Mouse (Mus musculus) neural tube, embryonic 12.5 days (tissue): ENCODE results near the gene Liph. TPM values are rescaled to one million over a fixed set of nuclear protein-coding genes. Genes with fewer than 3 reads are reported as not detected.
A peak's percentile ranks its signal among the peaks of the same experiment; 100 is the strongest.

ENCODE experiments used
- ATAC-seq: fragments of 200-750 bp; cut with Nextera tagmentation; 2 replicates; pipeline ENCODE4 v1.8.0; 2017; ENCODE audit warnings: low read depth, mild to moderate bottlenecking, moderate TSS enrichment, moderate library complexity; ENCODE audit not compliant: low FRiP score
- H3K27ac ChIP-seq: fragments of 300-500 bp; sonication (generic); 2 replicates; pipeline ENCODE4 v1.5.1; 2016
- H3K27me3 ChIP-seq: fragments of 300-500 bp; sonication (generic); replicated peaks from 2 replicates; pipeline ENCODE4 v1.6.1; 2016; ENCODE audit warnings: mild to moderate bottlenecking
- H3K36me3 ChIP-seq: fragments of 300-500 bp; sonication (generic); 2 replicates; pipeline ENCODE4 v1.6.1; 2016; ENCODE audit warnings: mild to moderate bottlenecking
- H3K4me1 ChIP-seq: fragments of 300-500 bp; sonication (generic); 2 replicates; pipeline ENCODE4 v1.6.1; 2016
- H3K4me2 ChIP-seq: fragments of 300-500 bp; sonication (generic); replicated peaks from 2 replicates; pipeline ENCODE4 v1.6.1; 2016; ENCODE audit warnings: mild to moderate bottlenecking
- H3K4me3 ChIP-seq: fragments of 300-500 bp; sonication (generic); 2 replicates; pipeline ENCODE4 v1.5.1; 2016
- H3K9ac ChIP-seq: fragments of 300-500 bp; sonication (generic); 2 replicates; pipeline ENCODE4 v1.6.1; 2016; ENCODE audit warnings: mild to moderate bottlenecking
- H3K9me3 ChIP-seq: fragments of 300-500 bp; sonication (generic); 2 replicates; pipeline ENCODE4 v1.6.1; 2016; ENCODE audit warnings: mild to moderate bottlenecking
- WGBS: fragments of 180-500 bp; shearing (Covaris S2); methylation state at CpG from one replicate; pipeline ENCODE4 v1.1.7; 2016; 5-methylcytosine and 5-hydroxymethylcytosine counted together
- polyA plus RNA-seq: library from polyadenylated mRNA; unstranded; fragments of >200 nt; fragmentation: Nextera tagmentation; extraction: Ambion mirVana; gene quantifications from 2 replicates; pipeline ENCODE4 v1.2.1, GENCODE M21; 2016

Liph gene
- 0.14 and 0.57 TPM in 2 replicates for polyA plus RNA-seq

DNA sequence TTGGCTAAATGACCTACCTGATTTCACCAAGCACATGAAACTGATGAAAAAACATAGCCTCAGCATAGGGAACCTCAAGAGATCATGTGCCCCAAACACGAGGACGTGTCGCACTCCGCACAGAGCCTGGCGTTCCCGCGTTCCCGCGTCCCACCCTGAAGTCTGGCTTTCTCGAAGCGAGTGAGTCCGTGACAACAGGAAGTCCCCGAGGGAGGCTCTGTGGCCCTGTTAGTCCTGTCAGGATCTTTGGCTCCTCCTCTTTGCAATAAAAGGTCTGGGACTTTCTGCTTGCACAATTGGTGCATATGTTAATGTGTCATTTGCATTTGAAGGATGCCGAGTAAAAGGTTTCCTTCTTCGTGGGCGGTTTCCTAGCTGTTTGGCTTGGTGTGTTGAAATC is at the start of gene Liph:
Gene Liph, minus strand, starts transcription at position 360 of the 400 bp plus-strand sequence.
- 3% methylated on average over 16 of the region's 16 CpGs for WGBS
- Histone ChIP-seq H3K27ac (no peak within 1 kb of the TSS), H3K9ac (no peak within 1 kb of the TSS), H3K4me2 (peak within 1 kb of the TSS; percentile 50), H3K36me3 (no peaks in the 10 kb centered on the region), H3K27me3 (no peaks in the 10 kb centered on the region), H3K4me1 (no peaks in the 10 kb centered on the region), H3K9me3 (no peaks in the 10 kb centered on the region), H3K4me3 (no peak within 1 kb of the TSS)
- ATAC-seq: peak; percentile 63; the same call in 1 of the 2 replicates

GRCm38 (mm10) chr16:22043830-22044229 is 48.4 kb upstream of the Liph start:
- Histone ChIP-seq H3K4me1 (no peaks in the 10 kb centered on the region; the same call in 1 of the 2 replicates), H3K9me3 (no peaks in the 10 kb centered on the region), H3K27me3 (no peaks in the 10 kb centered on the region), H3K4me2 (no peak overlapping the region), H3K9ac (no peak overlapping the region), H3K36me3 (peaks cover 62% of the 10 kb centered on the region), H3K4me3 (no peak overlapping the region), H3K27ac (no peak overlapping the region)
- ATAC-seq: no peak
- WGBS: 91% methylated on average over 4 of the region's 4 CpGs

GRCm38 (mm10) chr16:22039978-22040377 is 44.5 kb upstream of the Liph start:
- H3K9me3 ChIP-seq: no peaks in the 10 kb centered on the region
- no peak overlapping the region for H3K4me3 ChIP-seq
- no peak overlapping the region for H3K27ac ChIP-seq
- no peaks in the 10 kb centered on the region for H3K4me1 ChIP-seq
- 85% methylated on average over 1 of the region's 1 CpGs for WGBS
- H3K36me3 ChIP-seq: peaks cover 66% of the 10 kb centered on the region
- ATAC-seq: no peak
- H3K9ac ChIP-seq: no peak overlapping the region
- no peaks in the 10 kb centered on the region for H3K27me3 ChIP-seq
- no peak overlapping the region for H3K4me2 ChIP-seq

- H3K4me2 ChIP-seq: no peak overlapping the region
- H3K4me3 ChIP-seq: no peak overlapping the region
- ATAC-seq: no peak
- no peaks in the 10 kb centered on the region for H3K9me3 ChIP-seq
- no peaks in the 10 kb centered on the region for H3K27me3 ChIP-seq
- H3K36me3 ChIP-seq: peaks cover 52% of the 10 kb centered on the region
- no peak overlapping the region for H3K9ac ChIP-seq
- H3K4me1 ChIP-seq: no peaks in the 10 kb centered on the region
- H3K27ac ChIP-seq: no peak overlapping the region
- 91% methylated on average over 10 of the region's 10 CpGs for WGBS
Measured at GRCm38 (mm10) chr16:22038554-22038953, 43.1 kb upstream of the Liph start.

GRCm38 (mm10) chr16:22027474-22027873 is 32.0 kb upstream of the Liph start:
- no peak for ATAC-seq
- peaks cover 76% of the 10 kb centered on the region for H3K36me3 ChIP-seq
- H3K27me3 ChIP-seq: no peaks in the 10 kb centered on the region
- H3K4me2 ChIP-seq: no peak overlapping the region
- no peak overlapping the region for H3K9ac ChIP-seq
- no peak overlapping the region for H3K27ac ChIP-seq
- H3K4me3 ChIP-seq: no peak overlapping the region
- no peaks in the 10 kb centered on the region for H3K9me3 ChIP-seq
- 98% methylated on average over 5 of the region's 5 CpGs for WGBS
- H3K4me1 ChIP-seq: no peaks in the 10 kb centered on the region

DNA sequence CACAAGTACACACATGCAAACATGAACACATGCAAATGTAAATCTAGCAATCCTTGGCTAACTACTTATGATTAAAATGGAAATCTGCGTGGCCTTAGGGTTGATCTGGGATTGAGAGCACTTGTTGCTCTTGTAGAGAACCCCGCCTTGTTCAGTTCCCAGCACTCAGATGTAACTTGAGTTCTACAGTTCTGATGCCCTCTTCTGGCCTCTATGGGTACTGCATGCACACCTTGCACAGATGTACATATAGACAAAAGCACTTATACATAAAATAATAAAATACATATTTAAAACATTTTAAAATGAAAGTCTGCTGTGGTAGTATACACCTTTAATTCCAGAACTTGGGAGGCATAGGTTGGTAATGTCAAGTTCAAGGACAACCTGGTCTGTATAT is 26.7 kb upstream of the Liph start:
- no peak overlapping the region for H3K9ac ChIP-seq
- no peak overlapping the region for H3K27ac ChIP-seq
- no peak overlapping the region for H3K4me2 ChIP-seq
- no peaks in the 10 kb centered on the region for H3K27me3 ChIP-seq
- WGBS: 98% methylated on average over 2 of the region's 2 CpGs
- peaks cover 62% of the 10 kb centered on the region for H3K36me3 ChIP-seq
- H3K9me3 ChIP-seq: peaks cover 6% of the 10 kb centered on the region
- no peak for ATAC-seq
- no peaks in the 10 kb centered on the region for H3K4me1 ChIP-seq
- H3K4me3 ChIP-seq: no peak overlapping the region

- Histone ChIP-seq H3K4me2 (no peak overlapping the region), H3K27ac (no peak overlapping the region), H3K4me3 (no peak overlapping the region), H3K4me1 (peaks cover 5% of the 10 kb centered on the region; the same call in 1 of the 2 replicates), H3K9me3 (no peaks in the 10 kb centered on the region), H3K36me3 (peaks cover 40% of the 10 kb centered on the region), H3K9ac (no peak overlapping the region), H3K27me3 (no peaks in the 10 kb centered on the region)
- ATAC-seq: no peak
- WGBS: 95% methylated on average over 1 of the region's 1 CpGs
Measured at GRCm38 (mm10) chr16:22015569-22015968, 20.1 kb upstream of the Liph start.

GRCm38 (mm10) chr16:22009596-22009995 is 14.1 kb upstream of the Liph start:
- H3K4me1 ChIP-seq: peaks cover 13% of the 10 kb centered on the region
- peak overlapping the region; percentile 50; the same call in 1 of the 2 replicates for H3K27ac ChIP-seq
- WGBS: under 1% methylated on average over 46 of the region's 51 CpGs

GRCm38 (mm10) chr16:22009099-22009584 is 13.7 kb upstream of the Liph start, which contains the start of gene Senp2:
Senp2 (plus strand) TSS chr16:22009484.
- WGBS: under 1% methylated on average over 45 of the region's 45 CpGs
- H3K27me3 ChIP-seq: no peaks in the 10 kb centered on the region
- peak within 1 kb of the TSS; percentile 50; the same call in 1 of the 2 replicates for H3K27ac ChIP-seq
- ATAC-seq: peak; percentile 100
- H3K4me2 ChIP-seq: peak within 1 kb of the TSS; percentile 80
- peak within 1 kb of the TSS; percentile 92 for H3K9ac ChIP-seq
- no peaks in the 10 kb centered on the region for H3K9me3 ChIP-seq
- peaks cover 13% of the 10 kb centered on the region for H3K4me1 ChIP-seq
- peak within 1 kb of the TSS; percentile 99 for H3K4me3 ChIP-seq
- no peaks in the 10 kb centered on the region for H3K36me3 ChIP-seq

More at GRCm38 (mm10) chr16:22009596-22009995, 14.1 kb upstream of the Liph start:
- Histone ChIP-seq H3K36me3 (no peaks in the 10 kb centered on the region), H3K9me3 (no peaks in the 10 kb centered on the region), H3K4me3 (peak overlapping the region; percentile 99), H3K27me3 (no peaks in the 10 kb centered on the region), H3K9ac (peak overlapping the region; percentile 92), H3K4me2 (peak overlapping the region; percentile 80)
- ATAC-seq: peak; percentile 68

DNA sequence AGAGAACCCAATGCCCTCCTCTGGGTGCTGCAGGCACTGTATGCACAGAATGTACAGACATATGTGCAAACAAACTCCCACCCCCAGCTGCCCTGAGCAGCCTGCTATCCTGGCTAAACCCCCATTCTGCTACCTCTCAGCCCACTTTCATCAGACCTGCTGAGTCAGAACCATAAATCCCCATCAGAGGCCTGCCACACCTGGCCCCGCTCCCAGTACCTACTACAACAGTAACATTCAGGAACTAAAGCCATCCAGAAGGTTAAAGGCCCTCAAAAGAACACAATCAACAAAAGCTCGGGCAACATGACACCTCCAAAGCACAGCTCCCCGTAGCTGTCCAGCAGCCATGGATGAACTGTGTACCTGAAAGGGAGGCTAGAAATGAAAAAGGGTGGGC is 6.1 kb upstream of the Liph start:
- no peaks in the 10 kb centered on the region for H3K27me3 ChIP-seq
- no peak overlapping the region for H3K27ac ChIP-seq
- H3K4me3 ChIP-seq: no peak overlapping the region
- H3K9me3 ChIP-seq: no peaks in the 10 kb centered on the region
- H3K4me1 ChIP-seq: no peaks in the 10 kb centered on the region
- H3K9ac ChIP-seq: no peak overlapping the region
- no peaks in the 10 kb centered on the region for H3K36me3 ChIP-seq
- H3K4me2 ChIP-seq: no peak overlapping the region
- WGBS: 73% methylated on average over 3 of the region's 3 CpGs
- ATAC-seq: no peak

GRCm38 (mm10) chr16:22001172-22001571 is 5.7 kb upstream of the Liph start:
- ATAC-seq: no peak
- Histone ChIP-seq H3K9me3 (no peaks in the 10 kb centered on the region), H3K27ac (no peak overlapping the region), H3K4me2 (no peak overlapping the region), H3K4me1 (no peaks in the 10 kb centered on the region), H3K9ac (no peak overlapping the region), H3K4me3 (no peak overlapping the region), H3K27me3 (no peaks in the 10 kb centered on the region), H3K36me3 (no peaks in the 10 kb centered on the region)
- WGBS: 63% methylated on average over 4 of the region's 4 CpGs

DNA sequence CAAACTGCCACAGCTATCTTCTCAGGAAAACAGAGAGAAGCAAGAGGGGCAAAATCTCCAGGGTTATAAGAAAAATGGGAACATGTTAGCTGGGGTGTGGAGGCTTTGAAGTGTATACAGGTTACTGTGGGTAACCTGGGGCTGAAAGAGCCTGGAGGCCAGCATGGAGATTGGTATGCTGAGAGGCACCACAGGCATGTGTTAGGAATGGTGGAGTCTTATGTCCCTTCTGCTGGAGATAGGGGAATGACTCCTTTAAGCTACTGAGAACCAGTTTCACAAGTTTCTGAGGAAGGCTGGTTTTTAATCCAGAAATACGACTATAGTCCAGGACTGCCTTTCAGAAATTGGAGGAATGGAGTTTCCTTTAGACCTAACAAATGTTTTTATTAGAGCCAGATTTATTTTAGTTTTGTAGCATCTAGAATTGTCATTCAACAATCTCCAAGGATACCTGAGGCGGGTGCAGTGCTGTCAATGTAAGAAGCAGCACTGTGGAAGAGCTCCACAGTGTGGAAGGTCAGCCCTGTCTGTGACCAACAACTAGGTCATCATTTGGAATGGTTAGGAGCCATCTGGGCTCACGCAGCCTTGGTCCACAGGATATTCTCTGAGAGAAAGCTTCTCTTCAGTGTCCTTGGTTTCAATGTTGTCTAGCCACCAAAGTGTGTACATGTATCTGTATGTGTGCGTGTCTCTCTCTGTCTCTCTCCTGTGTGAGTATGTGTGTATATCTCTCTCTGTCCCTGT is 4.7 kb upstream of the Liph start:
- 82% methylated on average over 4 of the region's 4 CpGs for WGBS
- H3K36me3 ChIP-seq: no peaks in the 10 kb centered on the region
- no peaks in the 10 kb centered on the region for H3K27me3 ChIP-seq
- no peak overlapping the region for H3K4me3 ChIP-seq
- no peaks in the 10 kb centered on the region for H3K9me3 ChIP-seq
- H3K27ac ChIP-seq: no peak overlapping the region
- H3K9ac ChIP-seq: no peak overlapping the region
- no peaks in the 10 kb centered on the region for H3K4me1 ChIP-seq
- ATAC-seq: no peak
- H3K4me2 ChIP-seq: no peak overlapping the region
